Mouse (Mus musculus): ENCODE measurements around the gene Lrch1.

GRCm38 (mm10) chr14:74989909-74990308 is 42.2 kb upstream of the Lrch1 start:
- TF ChIP-seq CTCF (conservative IDR thresholded peaks at IDR 0.05; ENCODE audit: low read length), result no peak
- TF ChIP-seq POU5F1 (IDR thresholded peaks at IDR 0.05; ENCODE audit: borderline replicate concordance, low read length), result no peak

All from E14TG2a.4 (cell line).